Mouse (Mus musculus) bone marrow, adult 2 months (tissue): ENCODE data around the gene Crtc3.

Source experiments
- CTCF ChIP-seq: fragments of 200-500 bp; IDR thresholded peaks from 2 replicates; pipeline ENCODE4 v1.5.1; 2011; ENCODE audit warnings: low read length, control low read depth; ENCODE audit not compliant: control insufficient read depth, insufficient read depth
- POLR2A ChIP-seq: fragments of 200-500 bp; IDR thresholded peaks from 2 replicates; pipeline ENCODE4 v1.6.1; 2011; ENCODE audit warnings: low read depth, mild to moderate bottlenecking, control low read depth, low read length, borderline replicate concordance; ENCODE audit not compliant: control insufficient read depth

- TF ChIP-seq CTCF (no peak), POLR2A (no peak)
Measured at GRCm38 (mm10) chr7:80555146-80555545, 133.5 kb downstream of the Crtc3 start.
